Mouse (Mus musculus) forebrain, embryonic 14.5 days (tissue): ENCODE measurements around the gene Nsfl1c. TPM values are rescaled to one million over a fixed set of nuclear protein-coding genes. Genes with fewer than 3 reads are reported as not detected.

ENCODE experiments used
- ATAC-seq: fragments of 200-750 bp; cut with Nextera tagmentation; 2 replicates; pipeline ENCODE4 v1.8.0; 2017; ENCODE audit warnings: mild to moderate bottlenecking, moderate library complexity
- DNase-seq: peaks from one replicate; pipeline ENCODE4 v3.0.0-alpha.2; 2015; ENCODE audit warnings: low spot score
- H3K27ac ChIP-seq: fragments of 300-500 bp; sonication (generic); 2 replicates; pipeline ENCODE4 v1.5.1; 2014; ENCODE audit warnings: low read depth, mild to moderate bottlenecking, control low read depth, low read length, moderate library complexity
- H3K27me3 ChIP-seq: fragments of 300-500 bp; sonication (generic); replicated peaks from 2 replicates; pipeline ENCODE4 v1.6.1; 2014; ENCODE audit warnings: low read length, control low read depth, mixed read lengths; ENCODE audit not compliant: control insufficient read depth, insufficient read depth
- H3K36me3 ChIP-seq: fragments of 300-500 bp; sonication (generic); 2 replicates; pipeline ENCODE4 v1.6.1; 2014; ENCODE audit warnings: low read length, control low read depth; ENCODE audit not compliant: control insufficient read depth, insufficient read depth
- H3K4me1 ChIP-seq: fragments of 300-500 bp; sonication (generic); 2 replicates; pipeline ENCODE4 v1.6.1; 2014; ENCODE audit warnings: antibody characterized with exemption, low read length, control low read depth; ENCODE audit not compliant: control insufficient read depth, insufficient read depth
- H3K4me2 ChIP-seq: fragments of 300-500 bp; sonication (generic); 2 replicates; pipeline ENCODE4 v1.6.1; 2014; ENCODE audit warnings: mild to moderate bottlenecking, control low read depth, low read length
- H3K4me3 ChIP-seq: fragments of 300-500 bp; sonication (generic); 2 replicates; pipeline ENCODE4 v1.5.1; 2014; ENCODE audit warnings: low read depth, low read length, control low read depth
- H3K9ac ChIP-seq: fragments of 300-500 bp; sonication (generic); 2 replicates; pipeline ENCODE4 v1.6.1; 2014; ENCODE audit warnings: mild to moderate bottlenecking, low read length, control low read depth, moderate library complexity
- H3K9me3 ChIP-seq: fragments of 300-500 bp; sonication (generic); replicated peaks from 2 replicates; pipeline ENCODE4 v1.6.1; 2016; ENCODE audit warnings: low read length, control low read depth, mixed read lengths; ENCODE audit not compliant: control insufficient read depth
- WGBS: fragments of 180-500 bp; shearing (Covaris S2); extraction: QIAGEN DNeasy Blood & Tissue Kit; methylation state at CpG from one replicate; pipeline ENCODE4 v1.1.7; 2014; 5-methylcytosine and 5-hydroxymethylcytosine counted together
- polyA plus RNA-seq: library from polyadenylated mRNA; unstranded; fragments of >200 nt; fragmentation: Nextera tagmentation; extraction: Ambion mirVana; gene quantifications from 2 replicates; pipeline ENCODE4 v1.2.1, GENCODE M21; 2014

Nsfl1c gene
- polyA plus RNA-seq, 1 experiment from 2014 or later: 247 TPM

DNA sequence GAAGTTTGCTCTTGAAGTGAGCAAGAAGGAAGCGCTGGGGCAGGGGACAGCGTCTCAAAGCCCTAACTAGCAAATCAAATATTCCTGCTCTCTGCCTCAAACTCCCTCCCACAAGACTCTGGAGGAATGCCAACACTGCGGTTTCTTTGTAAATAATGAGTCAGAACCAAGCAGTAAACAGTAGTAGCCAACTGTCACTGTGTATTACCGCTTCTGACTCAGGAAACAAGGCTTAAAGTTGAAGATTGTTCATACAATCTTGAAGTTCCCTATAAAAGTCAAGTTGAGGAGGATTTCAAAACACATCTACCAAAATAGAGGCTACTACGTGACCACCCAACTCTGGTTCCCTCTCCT, 42.6 kb downstream of the Nsfl1c start:
- Histone ChIP-seq H3K36me3 (no peaks in the 10 kb centered on the region), H3K4me1 (peaks cover 4% of the 10 kb centered on the region), H3K4me2 (no peak overlapping the region), H3K27ac (no peak overlapping the region), H3K9ac (no peak overlapping the region), H3K9me3 (no peaks in the 10 kb centered on the region), H3K27me3 (no peaks in the 10 kb centered on the region), H3K4me3 (no peak overlapping the region)
- WGBS: 55% methylated on average over 5 of the region's 5 CpGs
- ATAC-seq (peak; percentile 35; the same call in 1 of the 2 replicates), DNase-seq (peak; percentile 46)

GRCm38 (mm10) chr2:151538646-151539045, 44.7 kb downstream of the Nsfl1c start:
- ATAC-seq (no peak), DNase-seq (no peak)
- Histone ChIP-seq H3K9me3 (no peaks in the 10 kb centered on the region), H3K9ac (no peak overlapping the region), H3K4me1 (peaks cover 8% of the 10 kb centered on the region), H3K27me3 (no peaks in the 10 kb centered on the region), H3K4me2 (no peak overlapping the region), H3K4me3 (no peak overlapping the region), H3K27ac (no peak overlapping the region), H3K36me3 (no peaks in the 10 kb centered on the region)
- WGBS: 64% methylated on average over 4 of the region's 4 CpGs

- Histone ChIP-seq H3K27me3 (no peaks in the 10 kb centered on the region), H3K9me3 (no peaks in the 10 kb centered on the region), H3K9ac (peak within 1 kb of the TSS; percentile 97), H3K4me3 (peak within 1 kb of the TSS; percentile 92), H3K36me3 (peaks cover 32% of the 10 kb centered on the region), H3K27ac (peak within 1 kb of the TSS; percentile 89), H3K4me2 (peak within 1 kb of the TSS; percentile 59), H3K4me1 (peaks cover 23% of the 10 kb centered on the region)
- peak; percentile 97 for ATAC-seq
- under 1% methylated on average over 75 of the region's 93 CpGs for WGBS
- DNase-seq: peak; percentile 97
These were observed 48.5 kb downstream of the Nsfl1c start, which contains the start of gene Fkbp1a for GRCm38 (mm10) chr2:151542323-151543062. TSS of gene Fkbp1a (plus strand) at chr2:151542483.

DNA sequence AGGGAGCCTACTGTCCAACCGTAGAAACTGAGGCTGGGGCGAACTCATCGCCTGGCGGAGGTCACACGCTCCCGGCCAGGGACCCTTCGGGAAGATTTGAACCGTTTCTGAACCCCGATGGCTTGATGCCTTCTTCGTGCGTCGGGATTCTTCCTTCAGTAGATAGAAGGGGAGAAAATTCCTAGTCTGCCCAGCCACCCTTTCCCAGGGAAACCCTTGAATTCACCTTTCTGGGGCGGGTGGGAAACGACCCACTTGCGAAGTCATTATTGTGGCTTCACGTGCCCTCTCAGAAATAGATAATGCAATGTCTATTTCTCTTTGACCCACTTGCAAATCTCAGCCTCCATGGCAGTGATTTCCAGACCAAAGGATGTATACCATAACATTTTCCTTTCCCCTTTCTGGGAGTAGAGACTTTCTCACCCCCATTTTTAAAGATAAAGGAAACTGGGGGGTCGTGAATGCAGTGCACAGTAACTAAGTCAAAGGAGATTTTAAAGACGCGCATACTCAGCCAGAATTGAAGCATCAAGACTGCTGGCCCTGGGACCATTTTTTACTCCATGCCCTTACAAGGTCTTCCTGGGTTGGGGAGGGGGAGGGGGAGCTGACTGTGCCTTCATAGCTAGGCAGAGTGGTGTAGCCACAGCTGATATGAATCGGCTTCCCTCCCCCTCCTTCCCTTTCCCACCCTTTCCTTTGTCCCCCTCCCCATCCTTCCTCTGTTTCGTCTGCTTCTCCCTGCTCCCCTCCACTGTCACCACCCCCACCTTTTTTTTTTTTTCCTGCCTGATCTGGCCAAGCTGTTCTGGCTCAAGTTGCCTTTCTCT, 49.3 kb downstream of the Nsfl1c start:
- DNase-seq: peak; percentile 70
- peak overlapping the region; percentile 89 for H3K27ac ChIP-seq
- no peaks in the 10 kb centered on the region for H3K9me3 ChIP-seq
- H3K4me1 ChIP-seq: peaks cover 23% of the 10 kb centered on the region
- peak overlapping the region; percentile 97 for H3K9ac ChIP-seq
- ATAC-seq: peak; percentile 19; the same call in 1 of the 2 replicates
- no peaks in the 10 kb centered on the region for H3K27me3 ChIP-seq
- H3K4me2 ChIP-seq: peak overlapping the region; percentile 59
- H3K36me3 ChIP-seq: peaks cover 40% of the 10 kb centered on the region
- peak overlapping the region; percentile 92 for H3K4me3 ChIP-seq
- 2% methylated on average over 21 of the region's 21 CpGs for WGBS

DNA sequence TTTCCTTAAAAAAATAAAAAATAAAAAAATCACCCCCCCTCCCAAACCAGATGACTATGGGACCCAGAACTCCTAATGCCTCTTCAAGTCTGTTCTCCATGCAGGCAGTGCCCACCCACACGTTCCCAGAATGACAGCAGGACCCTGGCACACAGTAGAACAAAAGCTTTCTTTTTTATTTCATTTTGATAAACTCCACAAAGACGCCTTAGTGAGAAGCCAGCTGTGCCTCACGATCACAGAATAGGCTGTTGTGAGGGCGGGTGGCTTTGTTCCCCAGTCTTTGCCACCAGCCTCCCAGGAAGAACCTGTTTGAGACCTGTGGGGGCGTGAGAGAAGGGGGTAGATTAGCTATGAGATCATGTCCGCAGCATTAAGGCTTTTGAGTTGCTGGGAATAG, 50.7 kb downstream of the Nsfl1c start:
- peak overlapping the region; percentile 6; the same call in 1 of the 2 replicates for H3K9ac ChIP-seq
- no peak overlapping the region for H3K4me3 ChIP-seq
- H3K27ac ChIP-seq: no peak overlapping the region
- no peak for ATAC-seq
- no peak for DNase-seq
- 40% methylated on average over 6 of the region's 6 CpGs for WGBS
- peak overlapping the region; percentile 59; the same call in 1 of the 2 replicates for H3K4me2 ChIP-seq
- H3K9me3 ChIP-seq: no peaks in the 10 kb centered on the region
- H3K4me1 ChIP-seq: peaks cover 23% of the 10 kb centered on the region
- H3K27me3 ChIP-seq: no peaks in the 10 kb centered on the region
- H3K36me3 ChIP-seq: peaks cover 46% of the 10 kb centered on the region

- DNase-seq (no peak), ATAC-seq (no peak)
- Histone ChIP-seq H3K9me3 (no peaks in the 10 kb centered on the region), H3K27me3 (no peaks in the 10 kb centered on the region), H3K9ac (no peak overlapping the region), H3K4me2 (no peak overlapping the region), H3K4me3 (no peak overlapping the region), H3K27ac (no peak overlapping the region), H3K36me3 (peaks cover 64% of the 10 kb centered on the region), H3K4me1 (peaks cover 20% of the 10 kb centered on the region)
- WGBS: 87% methylated on average over 4 of the region's 4 CpGs
These were observed 52.6 kb downstream of the Nsfl1c start for GRCm38 (mm10) chr2:151546571-151546970.

- H3K4me2 ChIP-seq: no peak overlapping the region
- DNase-seq (no peak), ATAC-seq (no peak)
- H3K4me1 ChIP-seq: peaks cover 5% of the 10 kb centered on the region; the same call in 1 of the 2 replicates
- no peak overlapping the region for H3K27ac ChIP-seq
- H3K9me3 ChIP-seq: no peaks in the 10 kb centered on the region
- 97% methylated on average over 3 of the region's 3 CpGs for WGBS
- H3K9ac ChIP-seq: no peak overlapping the region
- H3K36me3 ChIP-seq: peaks cover 85% of the 10 kb centered on the region
- H3K27me3 ChIP-seq: no peaks in the 10 kb centered on the region
- no peak overlapping the region for H3K4me3 ChIP-seq
These were observed 55.7 kb downstream of the Nsfl1c start for GRCm38 (mm10) chr2:151549615-151550121.
